Mouse (Mus musculus): ENCODE results near the gene Ceacam9.

The Ceacam9 gene

GRCm38 (mm10) chr7:16763463-16764218 lies 41.9 kb downstream of the Ceacam9 start:
- ChIA-PET CTCF (no interaction called here), POLR2A (interaction anchor here in 2 of 4 experiments (1.1 to 1.4 kb wide), 2 partner anchors 18 to 21 kb away, joined by 3 to 5 read pairs (median 4); partner anchors contain the start of gene Slc1a5 (in 2 of the 2))

DNA sequence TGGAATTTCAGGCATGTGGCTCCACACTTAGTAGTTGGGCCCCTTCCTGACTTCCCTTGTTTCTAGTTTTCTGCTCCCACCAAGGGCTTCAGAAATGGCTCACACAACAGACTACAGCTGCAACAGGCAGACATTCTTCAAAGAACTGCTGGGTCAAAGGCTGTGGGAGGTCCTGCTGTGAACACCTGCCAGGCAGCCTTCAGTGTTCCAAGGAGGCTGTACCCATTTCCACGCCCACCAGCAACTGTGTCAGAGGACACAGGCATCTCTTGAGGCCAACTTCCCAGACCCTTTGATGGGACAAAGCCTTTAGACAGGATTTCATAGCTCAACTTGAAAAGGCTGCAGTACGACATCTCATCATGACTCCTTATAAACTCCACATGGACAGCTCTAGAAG lies 44.7 kb downstream of the Ceacam9 start:
- POLR2A ChIA-PET, result interaction anchor here in 3 of 4 experiments (0.6 to 3.3 kb wide), 14 partner anchors 9 to 29 kb away, joined by 3 to 15 read pairs (median 4); partner anchors contain the start of genes Slc1a5 (in 2 of the 3) and Ap2s1 (in 1 of the 3)
- CTCF ChIA-PET, result interaction anchor here in 1 of 4 experiments (1.5 kb wide), 1 partner anchor 20 kb away, joined by 7 read pairs; no protein-coding TSS in a partner anchor

Data from embryonic stem cell, embryonic (primary cell).